Mouse (Mus musculus): ENCODE measurements around the gene Erp29. TPM values are rescaled to one million over a fixed set of nuclear protein-coding genes. Genes with fewer than 3 reads are reported as not detected.
A peak's percentile ranks its signal among the peaks of the same experiment; 100 is the strongest.

Erp29 gene
- polyA plus RNA-seq, 1 experiment from 2014 or later = 143 TPM

- no peak overlapping the region for H3K4me2 ChIP-seq (replicated peaks; ENCODE audit: low read depth)
- ATAC-seq (ENCODE audit: low FRiP score, low TSS enrichment) (no peak), DNase-seq (ENCODE audit: low spot score) (no peak)
- 56% methylated on average over 1 of the region's 1 CpGs for WGBS
- H3K36me3 ChIP-seq (ENCODE audit: control insufficient read depth, insufficient read depth, low read length) = no peaks in the 10 kb centered on the region
- H3K9ac ChIP-seq (ENCODE audit: low read length) = no peak overlapping the region
- TF ChIP-seq CTCF (IDR thresholded peaks at IDR 0.05; ENCODE audit: low read depth) (no peak), EP300 (optimal IDR thresholded peaks at IDR 0.05) (no peak)
- H3K4me1 ChIP-seq (replicated peaks; ENCODE audit: control insufficient read depth, insufficient read depth) = no peaks in the 10 kb centered on the region
- no peak overlapping the region for H3K4me3 ChIP-seq (ENCODE audit: low read depth, low read length)
- no peaks in the 10 kb centered on the region for H3K27me3 ChIP-seq (ENCODE audit: control insufficient read depth, insufficient read depth, low read length)
- no peaks in the 10 kb centered on the region for H3K9me3 ChIP-seq (ENCODE audit: control insufficient read depth, low read length)
- no peak overlapping the region for H3K27ac ChIP-seq (replicated peaks)
These were observed 23.7 kb upstream of the Erp29 start for GRCm38 (mm10) chr5:121476040-121476439.

DNA sequence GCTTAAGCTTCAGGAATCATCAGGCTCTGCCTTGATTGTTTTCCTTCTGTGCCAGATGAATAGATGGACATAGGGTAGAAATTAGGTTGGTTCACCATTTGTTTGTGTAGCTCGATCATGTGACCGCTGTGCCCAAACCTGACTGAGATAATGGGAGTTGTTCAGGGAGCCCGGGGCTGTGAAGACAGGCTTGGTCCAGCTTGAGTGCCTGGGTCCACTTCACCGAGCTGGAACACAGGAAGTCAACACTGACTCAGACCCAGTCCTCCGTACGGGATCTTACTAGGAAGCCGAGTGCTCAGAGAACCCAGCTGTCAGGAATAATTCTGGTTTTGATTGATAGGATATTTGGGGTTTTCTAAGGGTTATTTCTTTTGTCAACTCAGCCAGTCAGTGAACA is 22.3 kb upstream of the Erp29 start:
- H3K27ac ChIP-seq (replicated peaks) = no peak overlapping the region
- H3K9ac ChIP-seq (ENCODE audit: low read length) = no peak overlapping the region
- H3K4me1 ChIP-seq (replicated peaks; ENCODE audit: control insufficient read depth, insufficient read depth) = no peaks in the 10 kb centered on the region
- no peaks in the 10 kb centered on the region for H3K27me3 ChIP-seq (ENCODE audit: control insufficient read depth, insufficient read depth, low read length)
- 38% methylated on average over 7 of the region's 7 CpGs for WGBS
- no peak overlapping the region for H3K4me3 ChIP-seq (ENCODE audit: low read depth, low read length)
- no peaks in the 10 kb centered on the region for H3K9me3 ChIP-seq (ENCODE audit: control insufficient read depth, low read length)
- TF ChIP-seq CTCF (IDR thresholded peaks at IDR 0.05; ENCODE audit: low read depth) (no peak), EP300 (optimal IDR thresholded peaks at IDR 0.05) (no peak)
- H3K36me3 ChIP-seq (ENCODE audit: control insufficient read depth, insufficient read depth, low read length) = no peaks in the 10 kb centered on the region
- ATAC-seq (ENCODE audit: low FRiP score, low TSS enrichment) (peak; percentile 75), DNase-seq (ENCODE audit: low spot score) (peak; percentile 45)
- H3K4me2 ChIP-seq (replicated peaks; ENCODE audit: low read depth) = no peak overlapping the region

GRCm38 (mm10) chr5:121472411-121472810 is 20.1 kb upstream of the Erp29 start:
- Histone ChIP-seq H3K27me3 (ENCODE audit: control insufficient read depth, insufficient read depth, low read length) (no peaks in the 10 kb centered on the region), H3K36me3 (ENCODE audit: control insufficient read depth, insufficient read depth, low read length) (no peaks in the 10 kb centered on the region), H3K4me3 (ENCODE audit: low read depth, low read length) (no peak overlapping the region), H3K4me2 (replicated peaks; ENCODE audit: low read depth) (no peak overlapping the region), H3K9ac (ENCODE audit: low read length) (no peak overlapping the region), H3K4me1 (replicated peaks; ENCODE audit: control insufficient read depth, insufficient read depth) (no peaks in the 10 kb centered on the region), H3K9me3 (ENCODE audit: control insufficient read depth, low read length) (no peaks in the 10 kb centered on the region), H3K27ac (replicated peaks) (no peak overlapping the region)
- 93% methylated on average over 2 of the region's 2 CpGs for WGBS
- TF ChIP-seq CTCF (IDR thresholded peaks at IDR 0.05; ENCODE audit: low read depth) (no peak), EP300 (optimal IDR thresholded peaks at IDR 0.05) (no peak)
- ATAC-seq (ENCODE audit: low FRiP score, low TSS enrichment) = no peak
- DNase-seq (ENCODE audit: low spot score) = no peak

GRCm38 (mm10) chr5:121469566-121469965 is 17.3 kb upstream of the Erp29 start:
- no peaks in the 10 kb centered on the region for H3K4me1 ChIP-seq (replicated peaks; ENCODE audit: control insufficient read depth, insufficient read depth)
- no peaks in the 10 kb centered on the region for H3K36me3 ChIP-seq (ENCODE audit: control insufficient read depth, insufficient read depth, low read length)
- ATAC-seq (ENCODE audit: low FRiP score, low TSS enrichment) (peak; percentile 74), DNase-seq (ENCODE audit: low spot score) (no peak)
- H3K9ac ChIP-seq (ENCODE audit: low read length) = no peak overlapping the region
- no peaks in the 10 kb centered on the region for H3K27me3 ChIP-seq (ENCODE audit: control insufficient read depth, insufficient read depth, low read length)
- H3K4me2 ChIP-seq (replicated peaks; ENCODE audit: low read depth) = no peak overlapping the region
- TF ChIP-seq EP300 (optimal IDR thresholded peaks at IDR 0.05) (no peak), CTCF (IDR thresholded peaks at IDR 0.05; ENCODE audit: low read depth) (no peak)
- WGBS = 7% methylated on average over 3 of the region's 3 CpGs
- no peaks in the 10 kb centered on the region for H3K9me3 ChIP-seq (ENCODE audit: control insufficient read depth, low read length)
- H3K27ac ChIP-seq (replicated peaks) = peak overlapping the region; percentile 46; the same call in 1 of the 2 replicates
- no peak overlapping the region for H3K4me3 ChIP-seq (ENCODE audit: low read depth, low read length)

DNA sequence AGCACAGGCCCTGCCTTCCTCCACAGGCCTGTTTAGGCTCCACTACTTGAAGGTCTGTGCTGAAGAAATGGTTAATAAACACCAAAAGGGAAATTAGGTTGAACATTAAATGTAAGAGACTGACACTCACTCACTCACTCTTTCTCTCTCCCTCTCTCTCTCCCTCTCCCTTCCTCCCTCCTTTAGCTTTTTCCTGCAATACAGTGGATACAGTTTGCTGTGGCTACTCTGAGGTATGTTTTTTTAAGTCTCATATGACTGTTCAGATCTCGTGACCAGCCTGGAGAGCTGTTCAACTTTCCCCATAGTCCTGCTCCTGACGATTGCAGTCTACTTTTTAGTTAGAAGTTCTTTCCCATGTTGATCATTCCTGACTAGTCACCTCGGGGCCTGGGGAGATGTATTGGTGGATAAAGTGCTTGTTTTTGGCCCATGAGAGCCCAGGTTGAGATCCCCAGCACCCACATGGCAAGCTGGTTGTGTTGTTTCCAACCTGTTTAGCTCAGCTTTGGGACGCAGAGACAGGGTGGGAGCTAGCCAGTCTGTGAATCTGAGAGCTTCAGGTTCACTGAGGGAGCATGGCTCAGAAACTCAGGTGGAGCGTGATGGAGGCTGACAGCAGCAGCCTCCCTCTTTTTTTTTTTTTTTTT is 11.4 kb upstream of the Erp29 start:
- Histone ChIP-seq H3K4me3 (ENCODE audit: low read depth, low read length) (no peak overlapping the region), H3K9me3 (ENCODE audit: control insufficient read depth, low read length) (no peaks in the 10 kb centered on the region), H3K9ac (ENCODE audit: low read length) (no peak overlapping the region), H3K4me1 (replicated peaks; ENCODE audit: control insufficient read depth, insufficient read depth) (no peaks in the 10 kb centered on the region), H3K4me2 (replicated peaks; ENCODE audit: low read depth) (no peak overlapping the region), H3K27me3 (ENCODE audit: control insufficient read depth, insufficient read depth, low read length) (no peaks in the 10 kb centered on the region), H3K36me3 (ENCODE audit: control insufficient read depth, insufficient read depth, low read length) (no peaks in the 10 kb centered on the region), H3K27ac (replicated peaks) (0 out of 2 replicates have a peak overlapping the region, but pooled peaks have one; percentile 6)
- DNase-seq (ENCODE audit: low spot score) (no peak), ATAC-seq (ENCODE audit: low FRiP score, low TSS enrichment) (no peak)
- 71% methylated on average over 5 of the region's 5 CpGs for WGBS
- TF ChIP-seq CTCF (IDR thresholded peaks at IDR 0.05; ENCODE audit: low read depth) (no peak), EP300 (optimal IDR thresholded peaks at IDR 0.05) (no peak)

- ATAC-seq (ENCODE audit: low FRiP score, low TSS enrichment) (peak; percentile 75), DNase-seq (ENCODE audit: low spot score) (peak; percentile 47)
- Histone ChIP-seq H3K36me3 (ENCODE audit: control insufficient read depth, insufficient read depth, low read length) (no peaks in the 10 kb centered on the region), H3K9ac (ENCODE audit: low read length) (no peak overlapping the region), H3K9me3 (ENCODE audit: control insufficient read depth, low read length) (no peaks in the 10 kb centered on the region), H3K4me2 (replicated peaks; ENCODE audit: low read depth) (no peak overlapping the region), H3K4me1 (replicated peaks; ENCODE audit: control insufficient read depth, insufficient read depth) (no peaks in the 10 kb centered on the region), H3K27me3 (ENCODE audit: control insufficient read depth, insufficient read depth, low read length) (no peaks in the 10 kb centered on the region), H3K4me3 (ENCODE audit: low read depth, low read length) (no peak overlapping the region), H3K27ac (replicated peaks) (no peak overlapping the region)
- no peak for TF ChIP-seq CTCF (IDR thresholded peaks at IDR 0.05; ENCODE audit: low read depth)
- TF ChIP-seq EP300 (optimal IDR thresholded peaks at IDR 0.05) = no peak
- 61% methylated on average over 5 of the region's 5 CpGs for WGBS
These were observed 10.7 kb upstream of the Erp29 start for GRCm38 (mm10) chr5:121462967-121463366.

All from stomach, postnatal 0 days (tissue).